Mouse (Mus musculus): ENCODE measurements around the gene Sbf2.
"Not testable (repeated sequence)": the region's sequence is repeated elsewhere in the genome, so short reads cannot be mapped to it uniquely, and the experiment has no call there.

The Sbf2 gene

GRCm38 (mm10) chr7:110614133-110615063 lies at the start of gene Sbf2:
Gene Sbf2, minus strand, starts transcription at chr7:110614922.
- DNase-seq (ENCODE audit: low read depth, low spot score), result peak; percentile 91

- DNase-seq (ENCODE audit: low read depth, low spot score), result no peak
These were observed 43.7 kb upstream of the Sbf2 start for GRCm38 (mm10) chr7:110658378-110658928.

- no peak for DNase-seq (ENCODE audit: low read depth, low spot score)
These were observed 41.2 kb upstream of the Sbf2 start for GRCm38 (mm10) chr7:110655966-110656365.

GRCm38 (mm10) chr7:110655230-110655629 lies 40.5 kb upstream of the Sbf2 start:
- no peak for DNase-seq (ENCODE audit: low read depth, low spot score)

GRCm38 (mm10) chr7:110651091-110651490 lies 36.4 kb upstream of the Sbf2 start:
- no peak for DNase-seq (ENCODE audit: low read depth, low spot score)

GRCm38 (mm10) chr7:110650491-110650890 lies 35.8 kb upstream of the Sbf2 start:
- DNase-seq (ENCODE audit: low read depth, low spot score), result no peak

GRCm38 (mm10) chr7:110649133-110649987 lies 34.6 kb upstream of the Sbf2 start:
- no peak for DNase-seq (ENCODE audit: low read depth, low spot score)

- no peak for DNase-seq (ENCODE audit: low read depth, low spot score)
These were observed 33.8 kb upstream of the Sbf2 start for GRCm38 (mm10) chr7:110648455-110649085.

GRCm38 (mm10) chr7:110647559-110648454 lies 33.1 kb upstream of the Sbf2 start:
- DNase-seq (ENCODE audit: low read depth, low spot score), result no peak

GRCm38 (mm10) chr7:110646611-110647407 lies 32.1 kb upstream of the Sbf2 start:
- DNase-seq (ENCODE audit: low read depth, low spot score), result no peak

GRCm38 (mm10) chr7:110645859-110646258 lies 31.1 kb upstream of the Sbf2 start:
- no peak for DNase-seq (ENCODE audit: low read depth, low spot score)

GRCm38 (mm10) chr7:110645311-110645710 lies 30.6 kb upstream of the Sbf2 start:
- peak; percentile 80 for DNase-seq (ENCODE audit: low read depth, low spot score)

- DNase-seq (ENCODE audit: low read depth, low spot score), result not testable (repeated sequence)
These were observed 25.2 kb upstream of the Sbf2 start for GRCm38 (mm10) chr7:110639958-110640357.

GRCm38 (mm10) chr7:110639291-110639915 lies 24.7 kb upstream of the Sbf2 start:
- no peak for DNase-seq (ENCODE audit: low read depth, low spot score)

GRCm38 (mm10) chr7:110638305-110639110 lies 23.8 kb upstream of the Sbf2 start:
- no peak for DNase-seq (ENCODE audit: low read depth, low spot score)

GRCm38 (mm10) chr7:110636559-110636958 lies 21.8 kb upstream of the Sbf2 start:
- DNase-seq (ENCODE audit: low read depth, low spot score), result no peak

- DNase-seq (ENCODE audit: low read depth, low spot score), result no peak
These were observed 21.2 kb upstream of the Sbf2 start for GRCm38 (mm10) chr7:110635929-110636328.

GRCm38 (mm10) chr7:110631136-110631888 lies 16.6 kb upstream of the Sbf2 start:
- DNase-seq (ENCODE audit: low read depth, low spot score), result no peak
